Mouse (Mus musculus) embryonic fibroblast, embryonic 13.5 days (primary cell): Measurements from ENCODE around the gene Washc4.

Source experiments
- CTCF ChIP-seq: IDR thresholded peaks from 2 replicates; pipeline ENCODE4 v1.5.1; 2011; ENCODE audit warnings: mild to moderate bottlenecking, control low read depth, low read length, moderate library complexity, borderline replicate concordance; ENCODE audit not compliant: insufficient read depth
- POLR2A ChIP-seq: IDR thresholded peaks from 2 replicates; pipeline ENCODE4 v1.6.1; 2011; ENCODE audit warnings: low read depth, mild to moderate bottlenecking, control low read depth, low read length, moderate library complexity

GRCm38 (mm10) chr10:83592616-83593015, 49.1 kb downstream of the Washc4 start:
- TF ChIP-seq CTCF = no peak
- no peak for TF ChIP-seq POLR2A
